Mouse (Mus musculus) kidney, embryonic 16.5 days (tissue): ENCODE measurements around the gene Cdh24. TPM values are rescaled to one million over a fixed set of nuclear protein-coding genes. Genes with fewer than 3 reads are reported as not detected.
A peak's percentile ranks its signal among the peaks of the same experiment; 100 is the strongest.

Source experiments
- ATAC-seq: fragments of 200-750 bp; cut with Nextera tagmentation; 2 replicates; pipeline ENCODE4 v1.8.0; 2017; ENCODE audit warnings: moderate TSS enrichment; ENCODE audit not compliant: low FRiP score, low TSS enrichment
- H3K27ac ChIP-seq: fragments of 300-500 bp; sonication (generic); 2 replicates; pipeline ENCODE4 v1.5.1; 2014; ENCODE audit warnings: low read length
- H3K27me3 ChIP-seq: fragments of 300-500 bp; sonication (generic); 2 replicates; pipeline ENCODE4 v1.6.1; 2014; ENCODE audit warnings: low read length, control low read depth, mixed read lengths; ENCODE audit not compliant: insufficient read depth
- H3K36me3 ChIP-seq: fragments of 300-500 bp; sonication (generic); 2 replicates; pipeline ENCODE4 v1.6.1; 2014; ENCODE audit warnings: low read length, control low read depth, mixed read lengths; ENCODE audit not compliant: insufficient read depth
- H3K4me1 ChIP-seq: fragments of 300-500 bp; sonication (generic); 2 replicates; pipeline ENCODE4 v1.6.1; 2014; ENCODE audit warnings: low read length, control low read depth, mixed read lengths; ENCODE audit not compliant: insufficient read depth
- H3K4me2 ChIP-seq: fragments of 300-500 bp; sonication (generic); replicated peaks from 2 replicates; pipeline ENCODE4 v1.6.1; 2014; ENCODE audit warnings: low read depth, low read length
- H3K4me3 ChIP-seq: fragments of 300-500 bp; sonication (generic); 2 replicates; pipeline ENCODE4 v1.5.1; 2014; ENCODE audit warnings: mild to moderate bottlenecking, low read length
- H3K9ac ChIP-seq: fragments of 300-500 bp; sonication (generic); replicated peaks from 2 replicates; pipeline ENCODE4 v1.6.1; 2014; ENCODE audit warnings: low read length
- H3K9me3 ChIP-seq: fragments of 300-500 bp; sonication (generic); 2 replicates; pipeline ENCODE4 v1.6.1; 2016; ENCODE audit warnings: low read length, control low read depth
- WGBS: fragments of 180-500 bp; shearing (Covaris S2); extraction: QIAGEN DNeasy Blood & Tissue Kit; methylation state at CpG from one replicate; pipeline ENCODE4 v1.1.7; 2014; 5-methylcytosine and 5-hydroxymethylcytosine counted together
- polyA plus RNA-seq: library from polyadenylated mRNA; unstranded; fragments of >200 nt; fragmentation: Nextera tagmentation; extraction: Ambion mirVana; gene quantifications from 2 replicates; pipeline ENCODE4 v1.2.1, GENCODE M21; 2015

The Cdh24 gene
- polyA plus RNA-seq, 1 experiment from 2014 or later = 3.4 TPM

DNA sequence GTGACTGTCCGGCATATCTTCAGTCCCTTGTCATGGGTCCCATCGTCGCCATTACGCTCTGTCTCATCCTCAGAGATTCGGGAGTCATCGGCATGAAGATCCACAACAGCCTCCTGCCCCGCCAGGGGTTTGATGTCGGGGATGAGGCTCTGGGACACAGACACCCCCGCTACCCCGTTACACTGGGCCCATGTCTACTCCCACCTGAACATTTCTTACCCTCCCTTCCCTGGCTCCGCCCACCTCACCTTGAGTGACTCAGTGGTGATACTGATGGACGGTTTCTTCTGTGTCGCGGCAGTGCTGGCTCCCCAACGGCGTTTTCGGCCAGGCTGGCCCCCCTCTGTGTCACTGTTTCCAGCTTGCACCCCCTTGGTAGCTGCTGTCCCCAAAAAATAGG is 5.3 kb upstream of the Cdh24 start:
- Histone ChIP-seq H3K4me2 (no peak overlapping the region), H3K27me3 (no peaks in the 10 kb centered on the region), H3K9me3 (no peaks in the 10 kb centered on the region), H3K9ac (no peak overlapping the region), H3K4me1 (peaks cover 14% of the 10 kb centered on the region; the same call in 1 of the 2 replicates), H3K27ac (no peak overlapping the region), H3K4me3 (no peak overlapping the region), H3K36me3 (peaks cover 87% of the 10 kb centered on the region)
- ATAC-seq = no peak
- 96% methylated on average over 17 of the region's 17 CpGs for WGBS

DNA sequence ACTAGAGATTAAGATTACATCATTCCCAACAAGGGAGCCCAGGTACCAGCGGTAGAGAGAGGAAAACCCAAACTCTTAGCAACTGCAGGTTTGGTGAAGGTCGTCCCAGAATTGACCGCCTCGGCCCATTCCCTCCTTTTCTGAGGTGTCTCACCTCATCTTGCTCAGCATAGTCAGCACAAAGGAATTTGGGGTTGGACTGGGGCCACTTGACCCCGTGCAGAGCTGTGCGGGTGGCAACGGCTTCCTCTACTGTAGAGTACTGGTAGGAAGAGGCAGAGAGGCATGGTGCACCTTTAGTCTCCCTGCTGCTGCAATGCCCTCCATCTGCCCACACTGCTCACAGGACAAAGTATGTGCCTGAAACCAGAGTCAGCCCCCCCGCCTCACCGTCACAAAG is 3.1 kb upstream of the Cdh24 start:
- Histone ChIP-seq H3K36me3 (peaks cover 68% of the 10 kb centered on the region), H3K27ac (no peak overlapping the region), H3K9me3 (no peaks in the 10 kb centered on the region), H3K4me2 (no peak overlapping the region), H3K4me3 (no peak overlapping the region), H3K9ac (no peak overlapping the region), H3K4me1 (peaks cover 17% of the 10 kb centered on the region), H3K27me3 (no peaks in the 10 kb centered on the region)
- WGBS = 87% methylated on average over 9 of the region's 9 CpGs
- ATAC-seq = no peak

DNA sequence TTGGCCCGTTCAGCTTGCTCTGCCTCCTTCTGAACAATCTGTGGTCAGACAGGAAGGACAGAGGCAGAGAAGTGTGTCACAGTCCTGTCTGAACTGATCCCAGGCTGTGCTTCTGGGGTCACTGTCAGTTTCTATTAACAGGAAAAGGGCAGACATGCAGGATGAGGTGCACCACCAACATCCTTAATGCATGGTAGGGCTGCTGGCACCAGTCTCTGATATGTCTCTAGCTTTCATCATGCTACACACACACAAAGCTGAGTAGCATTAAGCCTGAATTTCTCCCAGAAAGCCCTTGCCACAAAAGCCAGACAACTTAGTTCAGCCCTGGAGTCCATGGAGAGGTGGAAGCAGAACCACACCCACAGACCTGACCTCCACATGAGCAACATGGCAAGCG is 1.8 kb upstream of the Cdh24 start:
- 85% methylated on average over 2 of the region's 2 CpGs for WGBS
- H3K9ac ChIP-seq = no peak overlapping the region
- no peaks in the 10 kb centered on the region for H3K9me3 ChIP-seq
- H3K4me1 ChIP-seq = peaks cover 15% of the 10 kb centered on the region
- H3K4me2 ChIP-seq = no peak overlapping the region
- peaks cover 61% of the 10 kb centered on the region for H3K36me3 ChIP-seq
- ATAC-seq = no peak
- no peaks in the 10 kb centered on the region for H3K27me3 ChIP-seq
- no peak overlapping the region for H3K4me3 ChIP-seq
- H3K27ac ChIP-seq = no peak overlapping the region

DNA sequence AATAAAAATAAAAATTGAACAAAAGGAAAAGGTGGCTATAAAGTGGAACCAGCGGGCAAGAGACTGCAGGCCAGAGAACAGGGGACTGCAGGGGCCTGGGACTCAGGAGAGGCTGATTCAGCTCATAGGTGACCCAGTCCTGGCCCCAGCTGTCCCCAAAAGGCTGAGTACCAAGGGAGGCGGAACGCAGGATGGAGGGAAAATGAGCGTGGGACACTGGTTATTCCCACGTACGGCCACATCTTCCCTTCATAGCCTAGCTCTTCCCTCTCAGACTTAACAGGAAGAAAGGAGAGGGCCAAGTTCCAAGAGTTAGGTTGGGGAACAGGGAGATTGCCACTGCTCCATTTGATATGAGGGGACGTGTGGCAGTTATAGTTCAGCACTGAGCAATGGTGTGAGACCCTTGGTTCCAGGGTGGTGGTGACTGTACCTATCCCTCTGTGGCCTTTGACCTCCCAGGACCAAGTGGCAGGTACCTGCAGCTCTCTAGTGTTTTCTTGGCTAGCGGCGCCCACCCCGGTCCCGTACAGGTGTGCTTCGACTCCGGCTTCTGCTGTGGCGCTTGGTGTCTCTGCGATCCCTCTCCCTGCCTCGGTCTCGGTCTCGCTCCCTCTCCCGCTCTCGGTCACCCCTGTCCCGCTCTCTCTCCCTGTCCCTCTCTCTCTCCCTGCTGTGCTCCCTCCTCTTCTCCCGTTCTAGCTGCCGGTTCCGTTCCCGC is 1.2 kb upstream of the Cdh24 start:
- Histone ChIP-seq H3K27me3 (no peaks in the 10 kb centered on the region), H3K4me3 (no peak overlapping the region), H3K9me3 (no peaks in the 10 kb centered on the region), H3K9ac (no peak overlapping the region), H3K27ac (no peak overlapping the region), H3K4me1 (peaks cover 15% of the 10 kb centered on the region), H3K36me3 (peaks cover 55% of the 10 kb centered on the region), H3K4me2 (no peak overlapping the region)
- WGBS = 79% methylated on average over 25 of the region's 25 CpGs
- no peak for ATAC-seq

DNA sequence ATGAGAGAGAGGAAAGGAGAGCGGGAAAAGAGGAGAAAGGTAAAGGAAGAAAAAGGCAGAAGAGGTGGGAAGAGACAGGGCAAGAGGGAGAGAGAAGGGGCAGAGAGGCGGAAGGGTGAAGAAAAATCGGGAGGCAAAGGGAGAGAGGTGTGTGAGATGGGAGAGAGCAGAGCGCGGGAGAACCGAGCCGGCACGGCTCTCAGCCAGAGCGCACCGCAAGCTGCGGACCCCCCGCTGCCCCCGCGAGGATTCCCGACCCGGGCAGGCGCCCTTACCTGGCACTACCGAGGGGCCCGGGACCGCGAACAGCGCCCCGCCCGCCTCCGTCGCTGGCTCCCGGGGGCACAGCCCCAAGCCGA is 239 bp downstream of the Cdh24 start, which contains the start of gene Gm17606:
TSS of gene Gm17606 (plus strand) at position 7 of the 359 bp plus-strand sequence.
- WGBS = under 1% methylated on average over 17 of the region's 28 CpGs
- Histone ChIP-seq H3K4me2 (peak within 1 kb of the TSS; percentile 94), H3K36me3 (peaks cover 53% of the 10 kb centered on the region), H3K9ac (peak within 1 kb of the TSS; percentile 68), H3K27me3 (no peaks in the 10 kb centered on the region), H3K9me3 (no peaks in the 10 kb centered on the region), H3K27ac (peak within 1 kb of the TSS; percentile 78), H3K4me1 (peaks cover 15% of the 10 kb centered on the region), H3K4me3 (peak within 1 kb of the TSS; percentile 60)
- no peak; the same call in 1 of the 2 replicates for ATAC-seq

DNA sequence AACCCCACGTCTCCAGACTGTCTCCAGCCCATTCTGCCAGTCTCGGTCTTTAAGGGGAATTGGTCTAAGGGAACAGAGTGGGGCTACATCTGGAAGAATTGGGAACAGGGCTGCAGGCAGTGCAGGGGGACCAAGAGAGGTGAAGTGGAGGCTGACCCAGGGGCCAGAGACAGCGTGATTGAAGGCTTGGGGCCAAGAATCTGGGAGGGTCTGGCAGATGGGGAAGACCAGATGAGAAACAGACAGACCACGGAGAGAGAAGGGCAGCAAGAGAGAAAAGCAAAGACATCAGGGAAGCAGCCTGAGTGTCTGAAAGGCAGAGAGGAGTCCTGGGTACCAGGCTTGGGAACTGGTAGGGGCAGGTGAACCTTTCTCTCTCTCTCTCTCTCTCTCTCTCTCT is 1.0 kb downstream of the Cdh24 start:
- peak overlapping the region; percentile 60; the same call in 1 of the 2 replicates for H3K4me3 ChIP-seq
- no peak overlapping the region for H3K27ac ChIP-seq
- peaks cover 15% of the 10 kb centered on the region for H3K4me1 ChIP-seq
- 14% methylated on average over 4 of the region's 4 CpGs for WGBS
- no peaks in the 10 kb centered on the region for H3K9me3 ChIP-seq
- H3K9ac ChIP-seq = peak overlapping the region; percentile 68; the same call in 1 of the 2 replicates
- ATAC-seq = no peak
- peak overlapping the region; percentile 94 for H3K4me2 ChIP-seq
- no peaks in the 10 kb centered on the region for H3K27me3 ChIP-seq
- peaks cover 47% of the 10 kb centered on the region for H3K36me3 ChIP-seq

DNA sequence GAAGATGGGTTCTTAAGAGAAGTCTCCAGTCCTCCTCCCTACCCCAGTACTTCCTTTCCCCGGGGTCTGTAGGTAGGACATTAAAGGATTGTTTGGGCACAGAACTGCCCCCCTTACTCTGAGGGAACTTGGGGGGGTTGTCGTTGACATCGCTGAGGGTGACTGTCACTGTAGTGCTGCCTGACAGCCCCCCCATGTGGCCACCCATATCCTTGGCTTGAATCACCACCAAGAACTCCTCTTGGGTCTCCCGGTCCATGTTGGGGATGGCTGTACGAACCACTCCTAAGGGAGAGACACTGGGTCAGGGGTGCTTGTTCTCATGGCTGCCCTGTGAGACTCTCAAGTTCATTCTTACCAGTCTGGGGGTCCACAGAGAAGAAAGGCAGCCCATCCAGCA is 3.0 kb downstream of the Cdh24 start:
- H3K4me1 ChIP-seq = peaks cover 15% of the 10 kb centered on the region
- no peak overlapping the region for H3K4me2 ChIP-seq
- H3K9ac ChIP-seq = no peak overlapping the region
- H3K4me3 ChIP-seq = no peak overlapping the region
- H3K27me3 ChIP-seq = no peaks in the 10 kb centered on the region
- no peak overlapping the region for H3K27ac ChIP-seq
- no peak for ATAC-seq
- no peaks in the 10 kb centered on the region for H3K9me3 ChIP-seq
- H3K36me3 ChIP-seq = peaks cover 38% of the 10 kb centered on the region
- 80% methylated on average over 5 of the region's 5 CpGs for WGBS

DNA sequence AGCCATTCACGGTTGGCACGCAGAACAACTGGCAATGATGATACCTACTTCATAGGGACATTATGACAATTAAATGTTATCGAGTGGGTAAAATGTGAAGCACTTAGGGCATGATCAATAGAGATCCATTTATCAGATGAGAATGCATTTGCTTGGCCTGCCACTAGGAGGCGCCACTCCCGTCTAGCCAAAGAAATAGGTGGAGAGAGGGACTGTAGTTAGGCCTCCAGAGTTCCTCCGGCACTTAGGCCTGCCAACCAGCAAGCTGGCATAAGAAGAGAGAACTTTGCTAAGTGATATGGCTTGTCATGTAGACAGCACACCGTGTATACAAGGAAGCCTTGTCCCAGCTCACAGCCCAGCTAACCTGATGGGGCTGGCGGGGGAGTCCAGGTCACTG is 4.2 kb downstream of the Cdh24 start:
- 57% methylated on average over 8 of the region's 8 CpGs for WGBS
- no peak for ATAC-seq
- H3K27ac ChIP-seq = no peak overlapping the region
- no peak overlapping the region for H3K4me3 ChIP-seq
- H3K4me2 ChIP-seq = no peak overlapping the region
- H3K36me3 ChIP-seq = peaks cover 36% of the 10 kb centered on the region
- no peaks in the 10 kb centered on the region for H3K27me3 ChIP-seq
- H3K9ac ChIP-seq = no peak overlapping the region
- H3K4me1 ChIP-seq = peaks cover 15% of the 10 kb centered on the region
- H3K9me3 ChIP-seq = no peaks in the 10 kb centered on the region

DNA sequence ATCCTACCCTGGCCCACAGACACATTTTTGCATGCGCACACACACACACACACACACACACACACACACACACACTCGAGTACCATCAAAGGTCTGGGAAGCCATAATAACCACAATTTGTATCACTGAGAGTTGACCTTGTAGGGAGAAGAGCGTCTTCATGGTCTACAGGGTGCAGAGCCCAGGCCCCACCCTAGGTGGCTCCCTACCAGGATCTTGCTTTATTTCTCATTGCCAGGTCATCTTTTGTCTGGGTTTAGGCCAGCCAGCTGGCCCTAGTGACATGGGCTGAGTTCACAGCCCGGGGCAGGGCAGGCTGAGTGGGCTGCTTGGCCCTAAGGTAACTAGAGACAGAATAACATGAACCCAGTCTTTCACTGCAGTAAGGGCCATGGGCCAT is 7.0 kb downstream of the Cdh24 start:
- Histone ChIP-seq H3K9me3 (no peaks in the 10 kb centered on the region), H3K27me3 (no peaks in the 10 kb centered on the region), H3K36me3 (peaks cover 42% of the 10 kb centered on the region), H3K27ac (no peak overlapping the region), H3K4me3 (no peak overlapping the region), H3K9ac (no peak overlapping the region), H3K4me2 (no peak overlapping the region), H3K4me1 (peaks cover under 1% of the 10 kb centered on the region; the same call in 1 of the 2 replicates)
- ATAC-seq = no peak
- 70% methylated on average over 4 of the region's 4 CpGs for WGBS

DNA sequence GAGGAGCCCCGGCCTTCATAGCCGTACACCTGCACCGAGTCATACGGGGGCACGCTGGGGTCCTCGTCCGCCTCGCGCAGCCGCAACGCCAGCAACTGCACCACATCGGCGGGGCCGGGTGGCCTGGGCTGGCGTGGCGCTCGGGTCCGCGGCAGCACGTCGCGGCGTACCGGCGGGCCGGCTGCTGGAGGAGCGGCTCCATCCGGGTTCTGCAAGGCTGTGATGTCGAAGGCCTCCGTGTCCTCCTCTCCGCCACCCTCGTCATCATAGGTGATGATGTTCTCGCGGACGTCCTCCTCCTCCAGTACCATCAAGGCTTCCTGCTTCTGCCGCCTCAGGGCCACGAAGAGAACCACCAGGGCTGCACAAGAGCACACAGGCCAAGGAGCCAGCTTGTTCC is 8.9 kb downstream of the Cdh24 start:
- Histone ChIP-seq H3K4me1 (no peaks in the 10 kb centered on the region), H3K4me3 (no peak overlapping the region), H3K9ac (no peak overlapping the region), H3K27ac (no peak overlapping the region), H3K9me3 (no peaks in the 10 kb centered on the region), H3K36me3 (peaks cover 39% of the 10 kb centered on the region), H3K27me3 (no peaks in the 10 kb centered on the region), H3K4me2 (no peak overlapping the region)
- 95% methylated on average over 29 of the region's 37 CpGs for WGBS
- no peak for ATAC-seq
